Mouse (Mus musculus) frontal cortex, adult 2 months (tissue): ENCODE measurements around the gene Galnt14. TPM values are rescaled to one million over a fixed set of nuclear protein-coding genes. Genes with fewer than 3 reads are reported as not detected.

ENCODE experiments used
- DNase-seq, 2 experiments: peaks; one replicate each; pipeline ENCODE4 v3.0.0; 2022; ENCODE audit warnings: low spot score in 1 of 2; ENCODE audit errors: extremely low spot score in 1 of 2
- polyA plus RNA-seq: library from polyadenylated mRNA; depleted of rRNA; stranded (reverse); fragments of >200 nt; gene quantifications from 2 replicates; pipeline ENCODE4 v1.2.3, GENCODE M21; 2012

Gene Galnt14
- polyA plus RNA-seq, 1 experiment: 21.7 TPM

DNA sequence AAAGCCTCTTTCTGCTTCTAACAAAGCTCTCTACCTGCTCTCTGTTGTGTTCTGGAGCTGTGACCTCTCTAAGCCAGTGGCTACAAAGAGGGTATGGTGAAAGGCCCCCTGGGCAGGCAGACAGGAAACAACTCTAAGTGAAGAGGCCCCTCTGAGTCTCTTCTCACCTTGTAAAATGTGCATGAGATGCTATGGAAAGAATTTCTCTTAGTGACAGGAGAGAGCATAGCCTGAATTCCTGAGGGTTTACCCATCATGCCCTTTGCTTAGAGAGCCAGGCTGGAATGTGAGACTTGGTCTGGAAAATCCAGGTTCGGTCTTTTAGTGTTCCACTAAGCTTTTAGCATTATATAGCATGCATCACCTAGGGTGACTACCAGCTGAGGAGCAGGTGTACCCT lies 136.1 kb downstream of the Galnt14 start:
- DNase-seq: no peak

DNA sequence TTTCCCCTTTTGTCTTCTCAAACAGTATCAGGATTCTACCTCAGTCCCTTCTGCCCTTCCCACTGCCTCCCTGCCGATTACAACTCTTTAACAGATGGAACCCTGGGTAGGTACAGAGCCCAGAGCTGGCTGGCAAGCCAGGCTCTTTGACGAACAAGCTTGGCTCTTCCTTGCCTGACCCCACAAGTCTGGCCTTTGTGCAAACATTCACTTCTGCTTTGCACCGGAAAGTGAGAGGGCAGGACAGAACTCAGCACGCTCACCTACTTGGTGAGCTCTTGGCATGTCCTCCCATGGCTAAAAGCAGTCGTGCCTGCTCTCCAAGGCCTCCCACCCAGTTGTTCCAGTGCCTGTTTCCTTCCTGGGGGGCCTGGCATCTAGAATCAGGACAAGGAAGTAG lies 137.4 kb downstream of the Galnt14 start:
- DNase-seq: no peak

DNA sequence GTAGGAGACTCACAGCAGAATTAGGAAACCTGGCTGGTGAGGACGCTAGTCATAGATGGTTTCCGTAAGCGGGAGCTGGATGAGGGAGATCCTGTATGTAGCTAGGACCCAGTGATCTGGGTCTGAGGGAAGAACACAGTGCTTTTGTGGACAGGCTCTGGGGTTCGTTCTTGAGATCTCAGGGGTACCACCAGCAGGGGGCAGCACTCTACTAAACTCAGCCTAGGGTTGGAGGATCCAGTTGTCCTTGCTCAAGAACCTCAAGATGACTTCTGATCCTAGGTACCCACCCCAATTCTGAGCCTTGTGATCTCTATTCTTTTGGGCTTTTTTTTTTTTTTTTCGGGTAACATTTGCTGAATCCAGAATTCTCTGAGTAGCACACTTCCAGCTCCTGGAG lies 137.8 kb downstream of the Galnt14 start:
- peak in 1 of 2 experiments; percentile 77 for DNase-seq

DNA sequence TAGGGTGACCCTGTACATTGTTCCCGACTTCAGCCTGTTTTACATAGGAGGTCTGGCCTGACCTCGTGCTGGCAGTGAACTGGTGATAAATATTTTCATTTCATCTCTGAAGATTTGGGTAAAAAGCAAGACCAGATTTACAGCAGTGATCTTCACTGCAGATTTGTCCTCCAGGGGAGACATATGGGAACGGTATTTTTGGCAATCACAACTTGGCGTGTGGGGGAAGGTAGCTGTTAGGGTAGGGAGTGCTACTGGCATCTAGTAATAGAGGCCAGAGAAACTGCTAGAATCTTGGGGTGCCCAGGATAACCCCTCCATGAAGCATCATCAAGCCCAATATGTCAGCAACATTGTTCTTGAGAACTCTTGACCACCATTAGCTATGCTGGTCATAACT lies 138.3 kb downstream of the Galnt14 start:
- peak; percentile 40 to 71 for DNase-seq

DNA sequence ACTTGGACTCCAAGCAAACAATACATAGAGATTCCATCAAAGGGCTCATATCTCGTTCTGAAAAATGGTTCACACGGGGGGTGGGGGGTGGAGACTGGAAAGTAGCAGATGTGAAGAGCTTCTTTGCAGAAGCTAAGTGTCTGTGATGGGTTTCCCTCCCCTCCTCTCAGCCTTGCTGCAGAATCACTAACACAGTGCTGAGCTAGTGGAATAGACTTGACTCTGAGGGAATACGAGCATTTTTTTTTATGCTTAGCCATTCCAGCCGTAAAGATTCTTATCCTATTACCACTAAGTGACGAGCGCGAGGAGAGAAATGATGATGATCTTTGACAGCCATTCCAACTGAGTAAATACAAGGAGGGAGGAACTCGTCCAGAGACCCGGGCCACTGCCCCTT lies 142.0 kb downstream of the Galnt14 start:
- no peak for DNase-seq

DNA sequence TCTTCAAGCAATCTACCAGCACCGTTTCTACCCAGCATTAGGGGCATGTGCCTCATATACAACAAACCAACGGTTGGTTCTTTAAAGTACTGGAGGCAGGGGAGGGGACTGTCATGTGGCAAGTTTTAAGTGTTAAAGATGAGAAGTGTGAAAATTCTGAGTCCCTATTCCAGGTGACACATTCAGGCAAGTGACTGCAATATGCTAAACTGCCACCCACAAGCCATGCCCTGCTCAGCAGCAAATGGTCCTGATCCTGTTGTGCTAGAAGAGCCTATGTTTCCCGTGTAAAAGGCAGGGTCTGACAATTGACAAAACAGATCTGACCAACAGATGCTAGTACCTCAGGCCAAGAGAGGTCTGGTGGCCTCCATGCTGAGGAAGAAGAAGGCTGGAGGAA lies 149.1 kb downstream of the Galnt14 start:
- no peak for DNase-seq

DNA sequence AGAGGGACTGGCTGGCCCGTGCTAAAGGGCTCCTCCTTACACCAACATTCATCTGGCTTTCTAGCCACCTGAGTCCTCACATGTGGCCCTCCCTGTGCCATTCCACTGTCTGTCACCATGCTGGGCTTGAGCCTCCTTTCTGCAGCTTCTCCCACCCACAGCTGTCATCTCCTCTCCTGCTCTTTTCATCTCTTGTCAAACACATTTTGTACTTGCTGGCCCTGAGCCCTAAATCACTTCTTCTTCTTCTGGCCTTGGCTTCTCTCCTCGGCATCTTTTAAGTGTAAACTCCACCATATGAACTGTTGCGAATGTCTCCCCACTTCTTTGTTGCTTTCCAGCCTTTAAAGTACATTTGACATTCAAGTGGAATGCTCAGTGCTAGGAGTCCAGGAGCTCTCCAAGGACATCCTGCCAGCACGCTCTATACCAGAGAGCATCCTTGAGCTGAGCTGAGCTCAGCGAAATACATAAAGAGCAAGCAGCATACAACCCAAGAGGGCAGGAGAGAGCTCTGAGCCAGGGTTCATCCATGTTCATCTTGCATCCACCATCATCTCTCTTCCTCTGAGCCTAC lies 150.0 kb downstream of the Galnt14 start:
- DNase-seq: peak; percentile 43 to 75

DNA sequence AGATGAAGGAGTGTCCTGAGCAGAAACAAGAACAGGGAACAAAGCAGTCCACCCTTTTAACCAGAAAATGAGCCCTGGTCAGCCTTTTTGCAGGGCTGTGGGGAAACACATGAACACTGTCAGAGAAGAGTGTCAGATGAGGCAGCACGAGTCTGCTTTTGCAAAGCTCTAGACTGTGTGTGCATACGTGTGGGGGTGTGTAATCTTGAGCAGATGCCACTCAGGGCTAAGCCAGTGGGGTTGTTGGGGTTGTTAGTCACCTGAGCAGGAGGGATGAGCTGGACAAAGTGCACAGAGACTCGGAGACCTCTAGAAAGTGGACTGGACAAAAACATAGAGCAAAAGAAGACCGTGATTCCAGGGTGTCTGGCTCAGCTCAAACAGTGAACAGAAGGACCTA lies 150.8 kb downstream of the Galnt14 start:
- no peak for DNase-seq

DNA sequence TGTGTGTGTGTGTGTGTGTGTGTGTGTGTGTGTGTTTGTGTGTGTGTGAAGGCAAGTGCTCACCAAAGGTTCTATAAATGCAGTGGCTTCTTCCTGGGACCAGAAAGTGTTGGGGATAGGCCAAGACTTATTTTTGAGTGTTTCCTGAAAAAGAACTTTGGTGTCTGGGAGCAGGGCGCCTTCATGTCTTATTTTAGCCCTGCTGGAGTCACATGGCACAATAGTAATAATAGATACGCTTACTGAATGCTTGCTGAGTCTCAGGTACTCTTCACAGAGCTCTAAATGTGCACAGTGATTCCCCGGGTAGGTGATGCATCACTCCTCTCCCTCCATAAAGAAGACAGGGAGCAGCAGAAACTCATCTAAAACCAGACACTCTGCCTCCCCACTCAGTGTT lies 153.2 kb downstream of the Galnt14 start:
- peak; percentile 46 to 52 for DNase-seq

DNA sequence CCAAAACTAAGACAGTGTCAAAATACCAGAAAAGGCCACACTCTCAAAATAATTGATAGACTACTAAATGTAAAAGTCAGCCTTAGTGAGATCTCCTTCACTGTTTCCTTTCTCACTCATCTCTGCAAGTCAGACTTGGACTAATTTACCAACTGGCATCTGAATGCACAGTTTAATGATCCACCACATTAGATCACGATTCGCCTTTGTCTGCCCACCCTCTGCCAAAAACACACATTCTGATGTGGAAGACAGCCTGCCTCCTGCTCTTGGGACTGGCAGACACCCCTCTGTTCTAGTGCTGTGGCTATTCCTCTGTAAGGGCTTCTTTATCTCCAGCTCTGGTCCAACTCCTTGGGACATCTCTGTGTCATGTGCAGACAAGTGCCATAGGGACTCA lies 153.8 kb downstream of the Galnt14 start:
- DNase-seq: no peak

DNA sequence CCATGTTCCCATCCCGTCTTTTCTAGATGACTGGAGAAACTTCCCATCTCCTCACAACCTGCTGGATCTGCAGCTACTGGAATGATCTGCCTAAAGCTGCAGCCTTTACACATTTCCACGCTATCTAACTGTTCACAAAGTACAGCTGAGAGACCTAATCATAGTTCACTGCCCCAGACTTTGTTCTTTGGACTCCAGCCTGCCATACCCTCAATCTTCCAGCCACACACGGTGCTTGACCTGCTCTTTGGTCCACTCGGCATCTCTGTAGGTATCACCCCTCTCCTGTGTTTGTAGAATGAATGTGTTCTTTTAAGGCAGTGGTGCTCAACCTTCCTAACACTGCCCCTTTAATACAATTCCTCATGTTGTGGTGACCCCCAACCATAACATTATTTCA lies 155.6 kb downstream of the Galnt14 start:
- DNase-seq: no peak

DNA sequence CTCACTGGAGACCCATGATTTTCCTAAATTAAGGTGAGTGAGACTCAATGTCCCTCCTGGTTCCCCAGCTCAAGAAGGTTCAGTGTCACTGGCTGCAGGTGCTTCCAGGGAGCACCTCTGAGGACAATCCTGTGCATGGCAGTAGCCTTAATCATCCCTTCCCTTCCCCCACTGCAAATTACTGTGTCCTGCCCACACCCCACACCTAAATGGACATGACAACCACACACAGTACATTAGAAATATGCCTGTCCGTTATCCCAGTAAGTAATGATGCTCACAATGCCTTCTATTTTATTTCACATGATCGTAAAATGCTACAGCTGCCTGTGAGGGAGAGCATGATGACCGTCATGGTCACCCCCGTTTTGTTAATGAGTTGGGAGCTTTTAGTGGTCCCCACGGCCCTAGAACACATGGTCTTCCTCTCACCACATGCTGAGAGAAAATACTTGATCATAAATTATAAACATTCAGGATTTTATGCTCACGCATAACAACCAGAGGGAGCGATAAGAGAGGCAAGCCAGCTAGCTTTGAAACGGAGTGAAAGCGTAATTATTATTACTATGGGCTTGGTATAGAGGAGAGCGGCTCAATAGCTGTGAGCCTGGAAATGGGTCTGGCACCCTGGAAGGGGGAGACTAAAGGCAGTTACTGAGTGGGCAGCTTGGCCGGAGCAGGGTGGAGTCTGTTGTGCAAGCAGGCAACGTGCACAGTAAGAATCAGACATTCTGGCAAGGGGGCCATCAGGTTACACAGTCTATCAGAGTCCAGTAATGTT lies 161.3 kb downstream of the Galnt14 start:
- DNase-seq: no peak

DNA sequence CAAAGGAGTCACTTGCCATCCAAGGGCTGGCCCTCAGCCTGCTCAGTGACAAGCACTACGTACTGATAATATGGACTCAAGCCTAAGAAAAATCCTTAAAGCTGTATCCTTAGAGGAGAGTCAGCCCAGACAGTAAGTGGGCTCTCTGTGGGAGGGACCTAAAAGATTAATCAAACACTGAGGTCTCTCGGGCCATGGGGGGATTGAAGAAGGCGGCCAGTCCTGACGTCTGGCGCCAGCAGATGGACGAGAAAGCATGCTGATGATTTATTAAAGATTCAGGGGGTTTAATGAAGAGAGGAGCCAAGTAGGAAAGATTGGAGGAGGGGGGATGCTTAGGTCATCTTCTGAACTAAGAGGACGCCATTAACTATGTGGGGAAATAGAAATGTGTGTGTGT lies 162.1 kb downstream of the Galnt14 start:
- DNase-seq: no peak

DNA sequence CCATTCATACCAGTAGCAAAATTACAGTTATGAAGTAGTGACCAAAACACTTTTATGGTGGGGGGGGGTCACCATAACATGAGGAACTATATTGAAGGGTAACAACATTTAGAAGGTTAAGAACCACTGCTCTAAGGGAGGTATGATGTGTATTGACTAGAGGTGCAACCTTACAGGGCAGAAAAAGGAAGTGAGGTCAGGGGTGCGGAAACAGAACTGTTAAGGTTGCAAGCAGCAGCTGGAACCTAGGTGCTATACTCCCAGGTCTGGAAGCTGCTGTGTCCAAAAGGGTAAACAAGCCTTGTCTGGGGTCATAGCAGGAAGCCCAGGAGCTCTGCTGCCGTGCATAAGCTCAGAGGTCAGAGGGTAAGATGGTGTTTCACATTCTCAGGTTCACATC lies 162.8 kb downstream of the Galnt14 start:
- DNase-seq: no peak

DNA sequence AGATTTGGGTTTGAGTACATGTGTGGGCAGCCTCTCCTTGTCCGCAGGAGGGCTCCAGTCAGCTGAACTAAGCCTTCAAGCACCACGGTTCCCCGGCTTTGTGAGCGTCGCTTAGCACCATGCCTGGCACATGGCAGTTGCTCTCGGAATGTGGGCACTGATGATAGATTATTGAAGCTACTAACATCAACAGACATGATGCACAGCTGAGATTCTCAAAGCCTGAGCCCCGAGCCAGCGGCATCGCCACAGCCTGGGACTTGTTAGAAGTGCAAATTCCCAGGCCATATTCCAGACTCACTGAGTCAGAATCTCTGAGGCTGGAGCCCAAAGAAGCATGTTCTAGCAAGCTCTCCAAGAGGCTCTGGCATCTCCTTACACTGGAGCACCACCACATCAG lies 168.3 kb downstream of the Galnt14 start:
- no peak for DNase-seq

DNA sequence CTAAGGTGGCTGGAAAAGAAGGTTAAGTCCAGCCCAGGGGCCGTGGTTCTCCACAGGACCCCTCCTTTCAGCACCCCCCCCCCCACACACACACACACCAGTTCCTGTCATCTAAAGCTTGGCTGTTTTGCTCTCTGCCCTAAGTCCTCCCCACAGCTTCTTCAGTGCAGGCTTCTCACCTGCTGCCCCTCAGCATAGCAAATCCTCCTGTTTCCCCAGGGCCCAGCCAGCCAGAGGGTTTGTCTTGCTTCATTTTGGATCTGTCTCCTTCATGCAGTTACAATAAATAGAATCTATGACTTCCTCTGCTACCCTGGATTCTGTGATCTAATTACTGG lies 169.1 kb downstream of the Galnt14 start:
- DNase-seq: no peak

DNA sequence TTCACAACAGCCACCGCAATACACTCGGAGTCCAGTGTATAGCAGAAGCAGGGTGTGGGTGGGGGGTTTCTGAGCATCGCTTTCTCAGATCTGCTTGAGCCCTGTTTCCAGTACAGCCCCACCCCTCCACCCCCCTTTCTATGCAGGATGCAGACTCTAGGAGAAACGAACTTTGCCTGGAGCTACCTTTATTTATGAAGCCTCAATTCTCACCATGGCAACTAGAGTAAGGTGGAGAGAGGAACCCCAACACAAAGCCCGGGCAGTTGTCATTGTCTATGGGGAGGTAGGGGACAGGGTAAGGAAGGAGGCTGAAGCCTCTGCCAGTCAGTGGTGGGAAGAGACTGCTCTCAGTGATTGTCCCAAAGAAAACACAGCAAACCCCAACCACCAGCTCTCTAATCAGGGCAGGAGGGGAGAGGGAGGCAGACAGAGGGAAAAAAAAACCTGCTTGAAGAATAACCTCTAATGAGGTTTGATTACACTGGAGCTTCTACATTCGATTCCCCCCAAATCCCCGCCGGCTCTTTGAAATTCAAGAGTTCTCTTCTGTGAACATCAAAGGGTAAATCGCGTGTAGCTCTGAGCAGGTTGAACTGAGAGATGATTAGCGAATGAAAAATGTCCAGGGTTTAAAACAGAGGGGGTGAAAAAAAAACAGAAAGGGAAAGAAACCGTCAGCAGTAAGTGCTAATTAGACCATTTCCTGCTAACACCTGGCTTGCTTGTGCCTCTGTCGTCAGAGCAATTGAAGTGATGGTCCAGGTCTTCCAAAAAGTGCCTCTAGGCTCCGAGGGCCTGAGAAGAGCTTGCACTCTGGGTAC lies 169.6 kb downstream of the Galnt14 start:
- DNase-seq: no peak

DNA sequence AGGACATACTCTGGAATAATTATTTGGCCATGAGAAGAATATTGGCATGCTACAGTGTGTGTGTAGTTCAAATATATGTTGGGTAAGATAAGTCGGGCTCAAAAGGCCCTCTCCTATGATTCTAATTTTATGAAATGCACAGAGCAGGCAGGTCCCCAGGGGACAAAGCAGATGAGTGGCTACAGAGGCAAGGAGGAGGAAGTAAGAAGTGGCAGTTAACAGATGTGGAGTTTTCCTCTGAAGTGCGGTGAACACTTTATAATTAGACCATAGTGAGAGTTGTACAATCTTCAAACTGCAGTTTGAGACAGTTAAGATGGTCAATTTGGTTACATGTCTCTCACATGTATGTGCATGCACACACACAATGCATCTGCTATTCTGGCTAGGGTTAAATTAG lies 178.4 kb downstream of the Galnt14 start:
- no peak for DNase-seq

DNA sequence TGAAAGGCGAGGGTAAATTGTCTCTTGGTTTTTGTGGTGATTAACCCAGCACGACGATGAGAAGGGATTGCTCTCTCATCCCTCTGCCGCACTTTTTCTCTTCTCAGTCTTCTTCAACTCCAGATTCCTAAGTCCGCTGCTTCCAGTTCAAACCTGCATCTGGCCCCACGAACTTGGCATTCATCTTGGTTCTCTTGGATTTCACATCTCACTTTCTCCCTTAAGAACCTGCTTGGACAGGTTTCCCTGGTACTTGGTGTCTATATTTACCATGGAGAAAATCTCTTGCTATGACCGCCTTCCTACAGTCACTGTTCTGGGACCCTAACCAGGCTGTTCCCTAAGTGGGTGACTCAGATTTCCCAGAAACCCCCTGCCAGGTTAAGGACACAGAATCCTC lies 188.1 kb downstream of the Galnt14 start:
- DNase-seq: no peak

DNA sequence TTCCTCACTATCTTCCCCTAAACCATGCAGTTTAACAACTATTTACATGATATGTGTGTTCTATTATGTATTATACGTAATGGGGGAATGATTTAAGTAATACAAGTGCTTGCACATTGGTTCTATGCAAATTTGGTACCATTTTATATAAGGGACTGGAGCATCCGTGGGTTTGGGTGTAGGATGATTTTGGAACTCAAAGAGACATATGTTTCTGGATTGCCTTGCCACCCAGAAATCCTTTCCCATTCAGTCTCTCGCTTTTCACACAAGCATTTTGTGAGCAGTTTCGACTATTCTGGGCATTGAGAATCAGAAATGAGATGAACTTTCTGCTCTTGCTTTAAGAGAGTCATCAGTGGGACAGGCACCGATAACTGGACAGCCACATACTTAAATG lies 190.9 kb downstream of the Galnt14 start:
- peak; percentile 44 to 70 for DNase-seq

DNA sequence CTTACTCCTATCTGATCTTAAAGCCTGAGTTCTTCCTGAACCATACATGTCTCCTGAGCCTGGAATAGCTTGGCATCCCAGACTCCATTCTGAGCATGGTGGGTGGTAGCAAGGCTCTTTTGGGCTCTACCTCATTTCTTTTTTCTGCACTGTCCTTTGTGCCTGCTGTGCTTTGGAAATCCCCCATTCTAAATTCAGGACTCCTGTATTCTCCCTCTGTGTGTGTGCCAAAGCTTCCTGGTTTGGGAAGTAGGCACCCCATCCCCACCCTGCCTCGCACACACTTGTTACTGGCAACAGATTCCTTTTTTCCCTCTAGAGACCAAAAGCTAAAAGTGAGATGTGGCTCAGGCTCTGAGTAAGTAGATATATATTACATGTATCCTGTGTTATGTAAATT lies 191.9 kb downstream of the Galnt14 start:
- DNase-seq: peak; percentile 49 to 75

DNA sequence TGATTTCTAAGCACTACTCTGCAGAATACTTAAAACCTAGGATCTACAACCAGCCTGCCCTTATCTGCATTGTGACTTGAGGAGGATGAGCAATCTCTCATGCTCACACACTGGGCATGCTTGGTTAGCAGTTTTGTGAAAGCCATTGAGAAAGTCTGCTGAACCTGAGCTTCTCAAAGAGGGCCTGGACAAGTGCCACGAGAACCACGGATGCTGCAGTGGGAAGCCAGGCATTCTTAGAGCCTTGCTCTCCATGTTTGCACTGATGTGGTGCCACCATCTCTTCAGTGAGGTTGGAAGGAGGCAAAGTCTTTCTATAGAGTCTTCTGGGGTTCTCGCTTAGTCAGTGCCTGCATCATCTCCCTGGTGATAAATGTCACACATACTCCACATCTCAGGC lies 194.7 kb downstream of the Galnt14 start:
- DNase-seq: peak; percentile 14 to 57
